Mouse (Mus musculus) small intestine, adult 10 weeks (tissue): ENCODE results near the gene Dmc1. TPM values are rescaled to one million over a fixed set of nuclear protein-coding genes. Genes with fewer than 3 reads are reported as not detected.

Experiments used
- polyA plus RNA-seq: library from polyadenylated mRNA; stranded (reverse); fragments of 350-450 nt; fragmentation: Illumina TruSeq; extraction: RNeasy Lipid Tissue Mini Kit (QIAGEN cat#74804); gene quantifications from one replicate; pipeline ENCODE4 v1.2.3, GENCODE M21; 2014; ENCODE audit warnings: low replicate concordance

The Dmc1 gene
- polyA plus RNA-seq = not detected

GRCm38 (mm10) chr15:79604990-79605665 lies at the start of gene Dmc1:
Dmc1 (minus strand) TSS chr15:79605109.

GRCm38 (mm10) chr15:79546410-79547288 lies 58.3 kb downstream of the Dmc1 start, which contains the start of gene Ddx17:
Ddx17 (minus strand) TSS chr15:79546741.

GRCm38 (mm10) chr15:79516171-79517096 lies 88.5 kb downstream of the Dmc1 start, which contains the start of gene Kdelr3:
Kdelr3 (plus strand) TSS chr15:79516411.

Other genes starting within 250 kb of the Dmc1 start
- gene Tmem184b, start 201.5 kb downstream of the Dmc1 start, polyA plus RNA-seq = 5.6 TPM
- 4.5 TPM for gene Csnk1e, start 149.5 kb downstream of the Dmc1 start, polyA plus RNA-seq
- gene Kcnj4, start 99.9 kb downstream of the Dmc1 start, polyA plus RNA-seq = not detected
- gene Kdelr3, start 88.7 kb downstream of the Dmc1 start, polyA plus RNA-seq = 6.1 TPM
- 274 TPM for gene Ddx17, start 58.4 kb downstream of the Dmc1 start, polyA plus RNA-seq
- 0.63 TPM for gene Fam227a, start 53.8 kb upstream of the Dmc1 start, polyA plus RNA-seq
- 0.52 TPM for gene Cby1, start 54.1 kb upstream of the Dmc1 start, polyA plus RNA-seq
- gene Tomm22, start 65.8 kb upstream of the Dmc1 start, polyA plus RNA-seq = 369 TPM
- 10.2 TPM for gene Josd1, start 82.8 kb upstream of the Dmc1 start, polyA plus RNA-seq
- gene Gtpbp1, start 85.7 kb upstream of the Dmc1 start, polyA plus RNA-seq = 0.63 TPM
- 1.5 TPM for gene Sun2, start 137.4 kb upstream of the Dmc1 start, polyA plus RNA-seq
- 0.59 TPM for gene Dnal4, start 172.7 kb upstream of the Dmc1 start, polyA plus RNA-seq
- not detected for gene Nptxr, start 199.7 kb upstream of the Dmc1 start, polyA plus RNA-seq
- gene Npcd, start 229.1 kb upstream of the Dmc1 start, polyA plus RNA-seq = not detected
- 1.0 TPM for gene Cbx6, start 229.6 kb upstream of the Dmc1 start, polyA plus RNA-seq